Mouse (Mus musculus) hindbrain, embryonic 14.5 days (tissue): ENCODE measurements at regions not wholly inside any gene's neighbourhood (a gene's known extent, or its start where the extent isn't known, plus 50 kb on each side); places are given as distances from the start of the nearest gene placed in this dataset.

Experiments
- ATAC-seq: fragments of 200-750 bp; cut with Nextera tagmentation; 2 replicates; pipeline ENCODE4 v1.8.0; 2017; ENCODE audit warnings: moderate number of reproducible peaks, mild to moderate bottlenecking, moderate TSS enrichment, moderate library complexity; ENCODE audit not compliant: low FRiP score
- DNase-seq: peaks from one replicate; pipeline ENCODE4 v3.0.0-alpha.2; 2015; ENCODE audit warnings: low spot score
- H3K27ac ChIP-seq: fragments of 300-500 bp; sonication (generic); 2 replicates; pipeline ENCODE4 v1.5.1; 2014; ENCODE audit warnings: mild to moderate bottlenecking, moderate library complexity
- H3K27me3 ChIP-seq: fragments of 300-500 bp; sonication (generic); 2 replicates; pipeline ENCODE4 v1.6.1; 2014; ENCODE audit warnings: mild to moderate bottlenecking, low read length, mixed read lengths; ENCODE audit not compliant: control insufficient read depth, insufficient read depth
- H3K36me3 ChIP-seq: fragments of 300-500 bp; sonication (generic); replicated peaks from 2 replicates; pipeline ENCODE4 v1.6.1; 2014; ENCODE audit not compliant: control insufficient read depth, insufficient read depth
- H3K4me1 ChIP-seq: fragments of 300-500 bp; sonication (generic); replicated peaks from 2 replicates; pipeline ENCODE4 v1.6.1; 2014; ENCODE audit warnings: antibody characterized with exemption, low read length, mixed read lengths; ENCODE audit not compliant: control insufficient read depth, insufficient read depth
- H3K4me2 ChIP-seq: fragments of 300-500 bp; sonication (generic); replicated peaks from 2 replicates; pipeline ENCODE4 v1.6.1; 2014; ENCODE audit warnings: mild to moderate bottlenecking, moderate library complexity
- H3K4me3 ChIP-seq: fragments of 300-500 bp; sonication (generic); replicated peaks from 2 replicates; pipeline ENCODE4 v1.5.1; 2014; ENCODE audit warnings: mild to moderate bottlenecking, low read length
- H3K9ac ChIP-seq: fragments of 300-500 bp; sonication (generic); 2 replicates; pipeline ENCODE4 v1.6.1; 2014
- H3K9me3 ChIP-seq: fragments of 300-500 bp; sonication (generic); 2 replicates; pipeline ENCODE4 v1.6.1; 2016; ENCODE audit warnings: low read length; ENCODE audit not compliant: control insufficient read depth
- WGBS: fragments of 180-500 bp; shearing (Covaris S2); extraction: QIAGEN DNeasy Blood & Tissue Kit; methylation state at CpG from one replicate; pipeline ENCODE4 v1.1.7; 2014; 5-methylcytosine and 5-hydroxymethylcytosine counted together

- no peak overlapping the region for H3K4me2 ChIP-seq
- H3K9ac ChIP-seq = no peak overlapping the region
- H3K36me3 ChIP-seq = no peaks in the 10 kb centered on the region
- peaks cover 10% of the 10 kb centered on the region for H3K4me1 ChIP-seq
- H3K4me3 ChIP-seq = no peak overlapping the region
- H3K9me3 ChIP-seq = no peaks in the 10 kb centered on the region
- ATAC-seq (no peak), DNase-seq (no peak)
- 90% methylated on average over 12 of the region's 12 CpGs for WGBS
- H3K27me3 ChIP-seq = no peaks in the 10 kb centered on the region
- no peak overlapping the region for H3K27ac ChIP-seq
Observed at GRCm38 (mm10) chr2:166375639-166376038, 220.2 kb upstream of the Sulf2 start.

- Histone ChIP-seq H3K4me2 (no peak overlapping the region), H3K4me1 (no peaks in the 10 kb centered on the region), H3K9me3 (0 out of 2 replicates have a peak, but pooled peaks cover 4% of the 10 kb centered on the region), H3K4me3 (no peak overlapping the region), H3K36me3 (no peaks in the 10 kb centered on the region), H3K27me3 (no peaks in the 10 kb centered on the region), H3K9ac (no peak overlapping the region), H3K27ac (no peak overlapping the region)
- DNase-seq (no peak), ATAC-seq (no peak)
- WGBS = 75% methylated on average over 6 of the region's 6 CpGs
Observed at GRCm38 (mm10) chr2:166370776-166371175, 215.3 kb upstream of the Sulf2 start.

GRCm38 (mm10) chr2:166361645-166362044 lies 206.2 kb upstream of the Sulf2 start:
- no peak for ATAC-seq
- Histone ChIP-seq H3K4me1 (peaks cover 14% of the 10 kb centered on the region), H3K9me3 (no peaks in the 10 kb centered on the region), H3K4me3 (no peak overlapping the region), H3K4me2 (no peak overlapping the region), H3K36me3 (no peaks in the 10 kb centered on the region), H3K9ac (no peak overlapping the region), H3K27me3 (no peaks in the 10 kb centered on the region), H3K27ac (no peak overlapping the region)
- 82% methylated on average over 6 of the region's 6 CpGs for WGBS
- no peak for DNase-seq

GRCm38 (mm10) chr2:166360786-166361185 lies 205.3 kb upstream of the Sulf2 start:
- H3K4me3 ChIP-seq = no peak overlapping the region
- no peaks in the 10 kb centered on the region for H3K27me3 ChIP-seq
- H3K9ac ChIP-seq = no peak overlapping the region
- peaks cover 14% of the 10 kb centered on the region for H3K4me1 ChIP-seq
- ATAC-seq (no peak), DNase-seq (no peak)
- no peaks in the 10 kb centered on the region for H3K36me3 ChIP-seq
- no peaks in the 10 kb centered on the region for H3K9me3 ChIP-seq
- peak overlapping the region; percentile 68; the same call in 1 of the 2 replicates for H3K27ac ChIP-seq
- 48% methylated on average over 3 of the region's 3 CpGs for WGBS
- H3K4me2 ChIP-seq = no peak overlapping the region

GRCm38 (mm10) chr2:166359995-166360394 lies 204.5 kb upstream of the Sulf2 start:
- peak overlapping the region; percentile 77 for H3K27ac ChIP-seq
- WGBS = 19% methylated on average over 13 of the region's 13 CpGs
- H3K9me3 ChIP-seq = no peaks in the 10 kb centered on the region
- ATAC-seq = peak; percentile 60
- peak; percentile 65 for DNase-seq
- H3K4me2 ChIP-seq = no peak overlapping the region
- peaks cover 14% of the 10 kb centered on the region for H3K4me1 ChIP-seq
- H3K4me3 ChIP-seq = no peak overlapping the region
- no peaks in the 10 kb centered on the region for H3K27me3 ChIP-seq
- H3K36me3 ChIP-seq = no peaks in the 10 kb centered on the region
- H3K9ac ChIP-seq = no peak overlapping the region; the same call in 1 of the 2 replicates

- Histone ChIP-seq H3K36me3 (no peaks in the 10 kb centered on the region), H3K9me3 (no peaks in the 10 kb centered on the region), H3K27ac (no peak overlapping the region), H3K27me3 (no peaks in the 10 kb centered on the region), H3K9ac (no peak overlapping the region), H3K4me2 (no peak overlapping the region), H3K4me3 (no peak overlapping the region), H3K4me1 (peaks cover 26% of the 10 kb centered on the region)
- no peak for ATAC-seq
- WGBS = 61% methylated on average over 7 of the region's 7 CpGs
- DNase-seq = no peak
Observed at GRCm38 (mm10) chr2:166357824-166358223, 202.4 kb upstream of the Sulf2 start.

GRCm38 (mm10) chr2:166355944-166356343 lies 200.5 kb upstream of the Sulf2 start:
- H3K36me3 ChIP-seq = no peaks in the 10 kb centered on the region
- H3K27ac ChIP-seq = no peak overlapping the region
- H3K4me2 ChIP-seq = no peak overlapping the region
- H3K4me3 ChIP-seq = no peak overlapping the region
- ATAC-seq = no peak
- H3K9me3 ChIP-seq = no peaks in the 10 kb centered on the region
- H3K9ac ChIP-seq = no peak overlapping the region
- peaks cover 26% of the 10 kb centered on the region for H3K4me1 ChIP-seq
- WGBS = 54% methylated on average over 7 of the region's 7 CpGs
- DNase-seq = no peak
- no peaks in the 10 kb centered on the region for H3K27me3 ChIP-seq

GRCm38 (mm10) chr2:166355446-166355845 lies 200.0 kb upstream of the Sulf2 start:
- Histone ChIP-seq H3K36me3 (no peaks in the 10 kb centered on the region), H3K27ac (no peak overlapping the region), H3K4me1 (peaks cover 26% of the 10 kb centered on the region), H3K4me3 (no peak overlapping the region), H3K27me3 (no peaks in the 10 kb centered on the region), H3K9me3 (no peaks in the 10 kb centered on the region), H3K4me2 (no peak overlapping the region), H3K9ac (no peak overlapping the region)
- DNase-seq (no peak), ATAC-seq (no peak)
- WGBS = 48% methylated on average over 6 of the region's 6 CpGs

GRCm38 (mm10) chr2:166354391-166354790 lies 198.9 kb upstream of the Sulf2 start:
- no peak overlapping the region for H3K27ac ChIP-seq
- H3K4me1 ChIP-seq = peaks cover 15% of the 10 kb centered on the region
- DNase-seq (no peak), ATAC-seq (no peak)
- no peak overlapping the region for H3K4me3 ChIP-seq
- no peak overlapping the region for H3K4me2 ChIP-seq
- H3K36me3 ChIP-seq = no peaks in the 10 kb centered on the region
- H3K9me3 ChIP-seq = no peaks in the 10 kb centered on the region
- H3K9ac ChIP-seq = no peak overlapping the region
- 93% methylated on average over 4 of the region's 4 CpGs for WGBS
- no peaks in the 10 kb centered on the region for H3K27me3 ChIP-seq

GRCm38 (mm10) chr2:166353447-166354111 lies 198.1 kb upstream of the Sulf2 start:
- no peaks in the 10 kb centered on the region for H3K27me3 ChIP-seq
- ATAC-seq = peak; percentile 51
- no peak overlapping the region for H3K9ac ChIP-seq
- no peak for DNase-seq
- no peak overlapping the region for H3K4me2 ChIP-seq
- no peak overlapping the region for H3K4me3 ChIP-seq
- whole genome bisulfite sequencing = 37% methylated on average over 12 of the region's 12 CpGs
- H3K9me3 ChIP-seq = no peaks in the 10 kb centered on the region
- no peak overlapping the region for H3K27ac ChIP-seq
- H3K4me1 ChIP-seq = peaks cover 16% of the 10 kb centered on the region
- no peaks in the 10 kb centered on the region for H3K36me3 ChIP-seq
